Mouse (Mus musculus) brain, embryonic 14.5 days (tissue): ENCODE results near the gene Cdk19. TPM values are rescaled to one million over a fixed set of nuclear protein-coding genes. Genes with fewer than 3 reads are reported as not detected.
A peak's percentile ranks its signal among the peaks of the same experiment; 100 is the strongest.

Experiments used
- DNase-seq: peaks from one replicate; pipeline ENCODE4 v3.0.0-alpha.2; 2011; ENCODE audit warnings: low read depth
- CTCF ChIP-seq: fragments of 200-500 bp; IDR thresholded peaks from 2 replicates; pipeline ENCODE4 v1.5.1; 2012; ENCODE audit warnings: inconsistent platforms, mild to moderate bottlenecking, moderate library complexity, borderline replicate concordance; ENCODE audit not compliant: insufficient read depth, insufficient read length; ENCODE audit errors: extremely low read depth
- POLR2A ChIP-seq: fragments of 200-500 bp; IDR thresholded peaks from 2 replicates; pipeline ENCODE4 v1.6.1; 2012; ENCODE audit warnings: mild to moderate bottlenecking, inconsistent platforms, borderline replicate concordance; ENCODE audit not compliant: poor library complexity, insufficient read depth, insufficient read length, severe bottlenecking; ENCODE audit errors: extremely low read depth
- polyA plus RNA-seq: library from polyadenylated mRNA; depleted of rRNA; stranded (reverse); fragments of >200 nt; gene quantifications from 2 replicates; pipeline ENCODE4 v1.2.3, GENCODE M21; 2012

The Cdk19 gene
- polyA plus RNA-seq, 1 experiment, result 21.5 TPM

DNA sequence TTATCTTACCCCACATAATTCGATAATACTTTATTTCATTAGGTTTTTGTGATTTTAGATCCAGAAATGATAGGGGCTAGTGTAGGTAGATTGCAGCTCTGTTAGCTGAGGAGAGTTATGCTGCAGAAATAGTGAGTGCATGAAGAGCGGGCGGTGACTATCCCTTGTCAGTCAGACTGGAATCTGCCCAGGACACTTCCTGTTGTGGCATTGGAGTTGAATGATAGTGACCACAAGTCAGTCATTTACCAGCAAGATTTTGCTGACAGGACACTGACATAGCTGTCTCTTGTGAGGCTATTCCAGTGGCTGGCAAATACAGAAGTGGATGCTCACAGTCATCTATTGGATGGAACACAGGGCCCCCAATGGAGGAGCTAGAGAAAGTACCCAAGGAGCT, 97.8 kb downstream of the Cdk19 start:
- no peak for DNase-seq
- TF ChIP-seq POLR2A (no peak), CTCF (no peak)

DNA sequence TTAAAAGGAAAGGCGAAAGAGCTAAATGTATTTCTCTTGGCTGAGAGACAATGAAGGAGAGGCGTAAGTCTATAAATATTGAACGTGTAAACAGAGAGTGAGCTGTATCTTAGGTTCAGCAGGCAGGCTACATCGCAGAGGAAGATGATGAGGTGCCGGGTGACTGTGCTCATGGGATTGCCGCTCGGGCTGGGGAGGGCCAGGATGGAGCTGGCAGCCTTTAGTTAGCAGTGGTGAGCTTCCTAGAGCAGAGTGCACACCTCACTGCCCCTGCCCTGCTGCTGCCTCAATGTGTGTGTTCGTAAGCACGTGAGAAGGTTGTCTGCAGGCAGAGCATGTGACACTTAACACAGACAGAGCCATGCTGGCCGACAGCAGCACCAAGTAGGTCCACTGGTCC, 101.4 kb downstream of the Cdk19 start:
- no peak for TF ChIP-seq POLR2A
- no peak for TF ChIP-seq CTCF
- DNase-seq, result no peak

DNA sequence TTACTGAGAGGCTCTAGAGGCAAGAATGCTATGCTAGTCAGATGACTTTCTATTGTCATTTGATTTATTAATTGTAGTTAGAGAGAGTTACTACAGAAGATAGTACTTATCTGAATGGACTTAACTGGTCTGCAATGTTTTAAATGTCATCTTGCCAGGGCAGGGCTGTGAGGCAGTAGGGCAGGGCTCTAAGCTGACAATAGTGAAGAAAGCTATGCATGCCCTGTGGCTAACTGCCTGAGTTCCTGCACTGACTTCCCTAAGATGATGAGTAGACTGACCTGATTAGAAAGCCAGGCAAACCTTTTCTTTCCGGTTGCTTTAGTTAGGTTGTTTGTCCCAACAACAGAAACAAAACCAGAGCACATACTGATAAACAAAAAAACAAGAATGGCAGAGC, 102.7 kb downstream of the Cdk19 start:
- no peak for TF ChIP-seq POLR2A
- TF ChIP-seq CTCF, result no peak
- DNase-seq, result no peak

DNA sequence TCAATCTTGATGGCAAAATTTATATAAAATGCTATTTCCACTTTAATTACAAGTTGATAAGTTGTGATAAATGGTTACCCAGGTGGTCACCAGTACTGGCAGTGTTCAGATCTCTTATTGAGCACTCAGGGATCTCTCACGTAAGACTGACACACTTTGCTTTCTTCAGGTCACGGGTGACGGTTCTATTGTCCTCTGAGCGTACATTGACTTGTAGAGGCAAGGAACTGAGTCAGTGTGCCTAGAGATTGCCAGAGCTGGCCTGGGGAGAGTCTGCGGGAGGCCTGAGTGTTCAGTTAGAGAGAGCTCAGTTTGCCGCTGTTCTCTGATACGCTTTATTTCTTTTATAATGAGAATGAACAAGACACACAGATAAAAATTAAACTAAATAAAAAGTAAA, 104.0 kb downstream of the Cdk19 start:
- peak; percentile 34 for DNase-seq
- TF ChIP-seq POLR2A (no peak), CTCF (no peak)

DNA sequence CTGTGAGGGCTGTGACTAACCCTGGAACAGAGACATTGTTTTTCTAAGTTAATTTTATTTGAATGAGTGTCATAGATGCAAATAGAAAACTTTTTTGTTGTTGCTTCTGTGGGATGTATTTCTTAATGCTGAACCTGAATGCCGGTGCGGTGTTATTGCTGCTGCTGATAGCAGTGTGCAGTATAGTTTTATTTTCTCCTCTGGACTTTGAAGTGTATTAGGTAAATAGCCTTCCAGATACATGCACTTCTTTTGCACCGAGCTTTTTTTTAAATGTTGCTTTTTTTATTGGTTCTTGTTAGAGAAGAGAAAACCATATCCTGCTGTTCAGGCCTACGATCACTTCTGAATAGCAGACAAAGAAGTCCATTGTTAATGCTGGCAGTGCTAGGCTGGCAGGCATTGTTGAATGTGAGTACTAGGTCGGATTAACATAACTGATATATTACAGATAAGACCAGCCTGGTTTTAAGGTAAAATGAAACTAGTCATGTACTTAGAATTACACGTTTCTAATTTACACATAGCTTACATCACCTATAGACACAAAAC, 104.5 kb downstream of the Cdk19 start:
- no peak for TF ChIP-seq POLR2A
- no peak for TF ChIP-seq CTCF
- peak; percentile 80 for DNase-seq

DNA sequence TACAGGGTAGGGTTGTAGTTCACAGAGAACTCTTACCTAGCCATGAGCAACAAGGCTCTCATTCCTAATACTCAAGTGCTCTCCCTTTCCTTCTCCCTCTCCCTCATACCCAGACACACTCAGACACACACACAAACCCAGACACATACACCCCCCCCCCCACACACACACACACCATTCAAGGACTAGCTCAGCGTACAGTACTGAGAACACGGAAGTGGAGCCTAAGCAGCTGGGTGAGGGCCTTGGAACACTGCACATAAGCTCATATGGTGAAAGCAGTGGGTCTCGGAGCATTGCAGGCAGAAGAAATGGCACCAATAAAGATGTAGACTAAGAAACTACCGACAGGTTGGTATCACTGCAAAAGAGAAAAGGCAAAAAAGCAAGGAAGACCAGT, 105.2 kb downstream of the Cdk19 start:
- TF ChIP-seq CTCF, result no peak
- no peak for TF ChIP-seq POLR2A
- no peak for DNase-seq

DNA sequence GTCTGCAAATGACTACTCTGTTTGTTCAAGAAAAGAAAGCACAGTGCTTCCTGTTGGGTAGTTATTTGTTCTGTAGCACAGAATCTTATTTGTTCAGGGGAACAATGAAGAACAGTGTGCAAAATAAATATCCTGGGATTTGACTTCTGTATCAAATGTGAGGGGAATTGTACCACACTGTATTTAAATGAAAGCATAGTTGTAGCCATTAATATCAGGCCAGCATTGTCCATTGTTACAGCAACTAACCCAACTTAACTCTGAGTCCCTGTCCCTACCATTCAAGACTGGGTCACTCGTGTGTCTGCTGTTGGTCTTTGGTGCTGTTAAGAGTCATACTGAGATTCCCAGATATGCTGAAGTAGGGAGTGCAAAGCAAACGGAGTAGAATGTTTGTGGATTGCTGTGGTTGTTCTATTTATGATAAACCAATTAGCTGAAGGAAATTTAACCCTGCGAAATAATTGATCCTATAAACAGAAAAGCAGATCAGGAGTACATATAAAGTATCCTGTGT, 106.8 kb downstream of the Cdk19 start:
- TF ChIP-seq CTCF (no peak), POLR2A (no peak)
- peak; percentile 26 for DNase-seq

DNA sequence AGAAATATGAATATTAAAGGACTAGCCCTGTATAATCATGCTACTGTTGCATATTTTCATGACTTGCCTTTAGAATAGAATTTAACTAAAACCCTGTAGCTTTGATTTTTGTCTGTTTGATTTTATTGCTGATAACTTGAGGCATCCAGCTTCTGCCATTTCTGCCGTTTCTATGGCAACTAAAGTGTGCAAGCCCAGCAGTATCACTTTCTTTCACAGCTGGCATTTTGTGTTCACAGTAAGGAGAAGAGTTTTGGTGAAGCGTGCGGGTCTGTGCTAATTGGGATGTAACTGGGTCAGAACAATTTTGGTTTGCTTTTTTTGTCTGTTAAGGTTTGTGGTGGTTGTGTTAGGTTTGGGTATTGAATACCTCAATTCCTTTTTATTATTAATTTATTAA, 107.3 kb downstream of the Cdk19 start:
- DNase-seq, result peak; percentile 79
- TF ChIP-seq POLR2A (no peak), CTCF (no peak)

DNA sequence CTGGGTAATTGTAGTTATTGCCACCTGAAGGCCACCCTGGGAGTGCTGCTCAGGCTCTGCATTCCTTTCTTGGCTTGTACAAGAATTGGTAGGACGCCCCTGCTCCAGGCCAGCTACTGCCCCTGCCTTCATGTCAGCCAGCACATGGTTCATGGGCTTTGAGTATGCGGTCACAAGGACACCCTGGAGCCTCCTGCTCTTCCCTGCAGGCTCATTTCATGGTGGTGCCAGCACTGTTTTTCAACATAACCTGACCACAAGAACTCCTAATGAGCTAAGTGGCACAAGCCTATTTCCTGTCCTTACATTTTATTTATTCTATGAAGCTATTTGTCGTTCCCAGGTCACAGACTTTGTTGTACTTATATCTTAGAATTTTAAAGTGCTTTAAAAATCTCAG, 107.9 kb downstream of the Cdk19 start:
- no peak for TF ChIP-seq CTCF
- TF ChIP-seq POLR2A, result no peak
- DNase-seq, result no peak

DNA sequence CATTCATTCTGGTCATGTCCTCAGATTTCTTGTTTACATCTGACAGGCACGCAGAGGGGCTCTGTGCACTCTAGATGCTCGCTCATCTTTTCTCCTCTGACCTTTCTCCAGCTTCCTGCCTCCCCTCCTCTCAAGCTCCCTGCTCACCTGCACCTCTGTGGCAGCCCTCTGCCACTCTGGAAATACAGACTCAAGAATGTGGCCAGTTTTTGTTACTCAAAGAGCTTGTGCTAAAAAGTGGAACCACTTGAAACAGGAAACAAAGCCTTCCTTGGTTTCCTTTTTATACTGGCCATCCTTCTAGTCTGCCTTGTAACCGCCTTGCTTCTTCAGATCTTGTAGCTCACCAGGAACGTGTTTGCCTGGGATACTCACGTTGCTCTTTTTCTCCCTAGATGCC, 108.6 kb downstream of the Cdk19 start:
- no peak for DNase-seq
- TF ChIP-seq POLR2A (no peak), CTCF (no peak)

DNA sequence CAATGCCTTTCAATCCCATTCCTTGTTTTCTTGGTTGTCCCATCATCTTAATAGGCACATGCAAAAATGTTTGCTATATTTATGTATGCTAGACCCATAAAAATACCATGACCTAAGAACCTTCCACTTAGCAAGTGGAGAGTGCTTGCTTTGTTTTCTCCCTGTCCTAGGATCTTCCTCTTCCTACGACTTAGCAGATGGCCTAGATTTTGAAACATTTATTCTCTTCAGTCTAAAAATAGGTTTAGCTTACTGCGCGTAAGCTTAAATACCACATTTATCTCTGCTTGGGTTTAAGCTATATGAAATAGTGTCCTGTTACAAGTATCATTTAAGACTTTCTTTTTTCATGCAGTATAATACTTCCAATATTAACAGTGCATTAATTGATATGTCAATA, 109.1 kb downstream of the Cdk19 start:
- no peak for DNase-seq
- TF ChIP-seq CTCF, result no peak
- TF ChIP-seq POLR2A, result no peak

DNA sequence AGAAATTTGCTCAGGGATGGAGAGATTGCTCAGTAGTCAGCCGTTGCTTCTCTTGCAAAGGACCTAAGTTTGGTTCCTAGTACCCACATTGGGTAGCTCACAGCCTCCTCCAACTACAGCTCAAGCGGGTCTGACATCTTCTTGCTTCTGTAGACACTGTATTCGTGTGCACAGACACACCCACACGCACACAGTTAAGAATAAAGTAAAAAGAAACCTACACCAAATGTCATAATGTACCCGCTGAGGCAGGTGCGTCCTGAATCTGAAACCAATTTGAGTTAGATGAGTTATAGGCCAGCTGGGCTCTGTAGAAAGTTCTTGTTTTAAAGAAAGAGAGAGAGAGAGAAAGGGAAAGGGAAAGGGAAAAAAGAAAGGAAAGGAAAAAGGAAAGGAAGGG, 110.2 kb downstream of the Cdk19 start:
- TF ChIP-seq POLR2A (no peak), CTCF (no peak)
- no peak for DNase-seq
